Mouse (Mus musculus): ENCODE measurements around the gene Diras2. TPM values are rescaled to one million over a fixed set of nuclear protein-coding genes. Genes with fewer than 3 reads are reported as not detected.

Gene Diras2
- polyA plus RNA-seq, 1 experiment from 2014 or later: 0.40 TPM

GRCm38 (mm10) chr13:52561367-52562165 is 30.5 kb upstream of the Diras2 start:
- 87% methylated on average over 8 of the region's 8 CpGs for WGBS
- Histone ChIP-seq H3K4me1 (replicated peaks; ENCODE audit: control insufficient read depth, insufficient read depth, low read length) (peaks cover 2% of the 10 kb centered on the region; the same call in 1 of the 2 replicates), H3K27ac (ENCODE audit: low read depth, low read length) (no peak overlapping the region), H3K4me2 (replicated peaks; ENCODE audit: low read depth, low read length) (no peak overlapping the region), H3K36me3 (ENCODE audit: control insufficient read depth, insufficient read depth, low read length) (no peaks in the 10 kb centered on the region), H3K9me3 (ENCODE audit: control insufficient read depth, low read length) (no peaks in the 10 kb centered on the region), H3K9ac (ENCODE audit: low read depth, low read length) (no peak overlapping the region), H3K27me3 (ENCODE audit: control insufficient read depth, insufficient read depth, low read length) (no peaks in the 10 kb centered on the region), H3K4me3 (ENCODE audit: low read depth, low read length) (no peak overlapping the region)
- DNase-seq (ENCODE audit: low spot score): no peak
- ATAC-seq (ENCODE audit: low FRiP score): no peak

DNA sequence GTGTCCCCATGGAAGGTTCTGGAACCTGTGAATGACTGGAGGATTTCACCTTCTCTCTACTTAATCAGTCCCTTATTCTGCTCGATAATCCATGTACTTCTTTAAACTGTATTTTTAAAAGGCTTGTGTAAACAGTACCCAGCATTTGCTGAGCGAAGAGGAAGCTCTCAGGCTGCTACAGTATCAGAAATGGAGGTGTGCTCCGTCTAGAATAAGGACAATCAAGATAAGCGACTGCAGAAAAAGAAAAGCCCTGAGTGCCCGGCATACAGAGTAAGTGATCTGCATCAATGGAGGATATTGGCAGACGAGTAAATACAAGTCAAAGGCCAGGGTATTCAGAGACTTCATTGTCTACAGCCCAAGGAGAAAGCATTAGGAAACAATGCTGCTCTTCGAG is 26.3 kb upstream of the Diras2 start:
- H3K4me1 ChIP-seq (replicated peaks; ENCODE audit: control insufficient read depth, insufficient read depth, low read length): peaks cover under 1% of the 10 kb centered on the region; the same call in 1 of the 2 replicates
- no peak overlapping the region for H3K27ac ChIP-seq (ENCODE audit: low read depth, low read length)
- H3K4me3 ChIP-seq (ENCODE audit: low read depth, low read length): no peak overlapping the region
- H3K27me3 ChIP-seq (ENCODE audit: control insufficient read depth, insufficient read depth, low read length): no peaks in the 10 kb centered on the region
- no peaks in the 10 kb centered on the region for H3K9me3 ChIP-seq (ENCODE audit: control insufficient read depth, low read length)
- H3K36me3 ChIP-seq (ENCODE audit: control insufficient read depth, insufficient read depth, low read length): no peaks in the 10 kb centered on the region
- no peak overlapping the region for H3K9ac ChIP-seq (ENCODE audit: low read depth, low read length)
- WGBS: 64% methylated on average over 7 of the region's 7 CpGs
- H3K4me2 ChIP-seq (replicated peaks; ENCODE audit: low read depth, low read length): no peak overlapping the region
- DNase-seq (ENCODE audit: low spot score): no peak
- no peak for ATAC-seq (ENCODE audit: low FRiP score)

GRCm38 (mm10) chr13:52554722-52555121 is 23.6 kb upstream of the Diras2 start:
- 87% methylated on average over 9 of the region's 9 CpGs for WGBS
- ATAC-seq (ENCODE audit: low FRiP score) (no peak), DNase-seq (ENCODE audit: low spot score) (no peak)

DNA sequence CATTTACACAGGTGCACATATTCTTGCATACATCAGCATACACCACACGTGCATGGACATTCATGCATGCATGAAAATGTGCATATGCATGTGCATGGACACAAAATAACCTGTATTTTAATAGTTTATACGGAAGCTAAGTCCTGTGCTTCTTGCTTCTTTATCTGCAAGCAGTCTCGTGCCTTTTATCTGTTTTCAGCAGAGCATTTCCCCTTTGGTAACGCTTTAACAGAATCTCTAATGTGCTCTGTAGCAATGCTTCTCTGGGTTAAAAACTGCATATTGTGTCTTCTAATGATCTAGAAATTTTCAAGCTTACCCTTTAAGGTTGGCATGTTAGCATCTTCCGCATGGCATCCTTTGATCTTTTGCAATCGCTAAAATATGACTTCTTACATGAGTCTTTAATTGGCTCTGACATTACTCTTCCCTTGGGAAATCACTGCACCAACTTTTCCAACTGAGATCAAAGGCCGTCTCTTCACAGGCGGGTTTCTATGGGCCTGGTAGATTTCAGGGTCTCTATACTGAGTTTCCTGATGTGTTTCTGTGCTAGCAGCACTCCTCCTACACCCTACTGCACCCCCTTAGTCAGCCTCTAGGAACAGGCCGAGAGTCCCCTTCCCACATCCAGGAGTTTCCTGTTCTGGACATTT is 21.9 kb upstream of the Diras2 start:
- ATAC-seq (ENCODE audit: low FRiP score) (no peak), DNase-seq (ENCODE audit: low spot score) (no peak)
- no peak overlapping the region for H3K4me2 ChIP-seq (replicated peaks; ENCODE audit: low read depth, low read length)
- no peaks in the 10 kb centered on the region for H3K27me3 ChIP-seq (ENCODE audit: control insufficient read depth, insufficient read depth, low read length)
- 71% methylated on average over 9 of the region's 9 CpGs for WGBS
- no peak overlapping the region for H3K27ac ChIP-seq (ENCODE audit: low read depth, low read length)
- H3K36me3 ChIP-seq (ENCODE audit: control insufficient read depth, insufficient read depth, low read length): no peaks in the 10 kb centered on the region
- no peaks in the 10 kb centered on the region for H3K4me1 ChIP-seq (replicated peaks; ENCODE audit: control insufficient read depth, insufficient read depth, low read length)
- no peaks in the 10 kb centered on the region for H3K9me3 ChIP-seq (ENCODE audit: control insufficient read depth, low read length)
- no peak overlapping the region for H3K4me3 ChIP-seq (ENCODE audit: low read depth, low read length)
- no peak overlapping the region for H3K9ac ChIP-seq (ENCODE audit: low read depth, low read length)

More at GRCm38 (mm10) chr13:52554722-52555121, 23.6 kb upstream of the Diras2 start:
- Histone ChIP-seq H3K4me1 (replicated peaks; ENCODE audit: control insufficient read depth, insufficient read depth, low read length) (no peaks in the 10 kb centered on the region), H3K4me3 (ENCODE audit: low read depth, low read length) (no peak overlapping the region), H3K27me3 (ENCODE audit: control insufficient read depth, insufficient read depth, low read length) (no peaks in the 10 kb centered on the region), H3K4me2 (replicated peaks; ENCODE audit: low read depth, low read length) (no peak overlapping the region), H3K27ac (ENCODE audit: low read depth, low read length) (no peak overlapping the region), H3K9me3 (ENCODE audit: control insufficient read depth, low read length) (no peaks in the 10 kb centered on the region), H3K36me3 (ENCODE audit: control insufficient read depth, insufficient read depth, low read length) (no peaks in the 10 kb centered on the region), H3K9ac (ENCODE audit: low read depth, low read length) (no peak overlapping the region)

DNA sequence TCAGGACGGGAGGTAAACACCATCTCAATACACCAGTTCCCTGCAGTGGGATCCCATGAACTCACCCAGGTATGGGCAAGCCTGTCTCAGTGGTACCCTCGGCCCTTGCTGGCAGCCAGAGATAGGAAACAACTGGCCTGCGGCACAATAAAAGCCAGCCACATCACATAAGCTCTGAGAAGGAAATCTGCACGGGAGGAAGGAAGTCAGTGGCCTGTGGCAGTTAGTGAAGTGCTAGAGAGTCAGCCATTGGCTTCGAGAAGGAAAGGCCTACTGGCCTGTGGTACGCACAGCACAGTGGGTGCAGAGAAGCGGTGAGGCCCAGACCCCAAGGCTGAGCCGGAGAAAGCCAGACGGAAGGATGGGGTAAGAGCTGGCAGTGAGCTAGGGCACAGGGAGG is 20.2 kb upstream of the Diras2 start:
- no peaks in the 10 kb centered on the region for H3K4me1 ChIP-seq (replicated peaks; ENCODE audit: control insufficient read depth, insufficient read depth, low read length)
- ATAC-seq (ENCODE audit: low FRiP score) (no peak), DNase-seq (ENCODE audit: low spot score) (no peak)
- no peak overlapping the region for H3K4me2 ChIP-seq (replicated peaks; ENCODE audit: low read depth, low read length)
- H3K36me3 ChIP-seq (ENCODE audit: control insufficient read depth, insufficient read depth, low read length): no peaks in the 10 kb centered on the region
- H3K27me3 ChIP-seq (ENCODE audit: control insufficient read depth, insufficient read depth, low read length): no peaks in the 10 kb centered on the region
- 88% methylated on average over 9 of the region's 9 CpGs for WGBS
- H3K4me3 ChIP-seq (ENCODE audit: low read depth, low read length): no peak overlapping the region
- H3K9ac ChIP-seq (ENCODE audit: low read depth, low read length): no peak overlapping the region
- H3K27ac ChIP-seq (ENCODE audit: low read depth, low read length): no peak overlapping the region
- H3K9me3 ChIP-seq (ENCODE audit: control insufficient read depth, low read length): no peaks in the 10 kb centered on the region

DNA sequence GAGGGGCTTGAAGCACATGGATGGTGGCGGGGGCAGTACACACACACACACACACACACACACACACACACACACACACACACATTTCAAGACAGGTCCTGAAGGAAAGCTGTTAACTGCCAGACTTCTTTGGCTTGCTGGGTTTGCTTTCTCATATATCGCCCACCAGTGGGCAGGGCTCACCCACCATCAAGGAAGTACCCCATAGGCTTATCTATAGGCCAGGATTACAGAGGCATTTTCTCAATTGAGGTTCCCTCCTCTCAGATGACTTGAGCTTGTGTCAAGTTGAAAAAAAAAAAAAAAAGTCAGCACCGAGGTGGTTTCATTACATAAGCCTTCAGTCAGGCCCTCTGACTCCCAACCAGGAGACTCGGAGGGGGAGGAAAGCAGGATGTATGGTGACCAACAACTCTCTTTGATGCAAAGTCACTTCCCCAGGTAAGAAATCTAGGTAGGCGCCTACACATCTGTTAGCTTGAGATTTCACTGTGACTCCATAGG is 19.7 kb upstream of the Diras2 start:
- Histone ChIP-seq H3K27me3 (ENCODE audit: control insufficient read depth, insufficient read depth, low read length) (no peaks in the 10 kb centered on the region), H3K9ac (ENCODE audit: low read depth, low read length) (no peak overlapping the region), H3K4me1 (replicated peaks; ENCODE audit: control insufficient read depth, insufficient read depth, low read length) (no peaks in the 10 kb centered on the region), H3K27ac (ENCODE audit: low read depth, low read length) (no peak overlapping the region), H3K36me3 (ENCODE audit: control insufficient read depth, insufficient read depth, low read length) (no peaks in the 10 kb centered on the region), H3K4me2 (replicated peaks; ENCODE audit: low read depth, low read length) (no peak overlapping the region), H3K9me3 (ENCODE audit: control insufficient read depth, low read length) (no peaks in the 10 kb centered on the region), H3K4me3 (ENCODE audit: low read depth, low read length) (no peak overlapping the region)
- DNase-seq (ENCODE audit: low spot score): no peak
- ATAC-seq (ENCODE audit: low FRiP score): no peak
- 71% methylated on average over 5 of the region's 5 CpGs for WGBS

GRCm38 (mm10) chr13:52546288-52546687 is 15.2 kb upstream of the Diras2 start:
- no peak overlapping the region for H3K9ac ChIP-seq (ENCODE audit: low read depth, low read length)
- no peak overlapping the region for H3K4me3 ChIP-seq (ENCODE audit: low read depth, low read length)
- no peaks in the 10 kb centered on the region for H3K4me1 ChIP-seq (replicated peaks; ENCODE audit: control insufficient read depth, insufficient read depth, low read length)
- ATAC-seq (ENCODE audit: low FRiP score) (no peak), DNase-seq (ENCODE audit: low spot score) (no peak)
- H3K27ac ChIP-seq (ENCODE audit: low read depth, low read length): no peak overlapping the region
- H3K9me3 ChIP-seq (ENCODE audit: control insufficient read depth, low read length): no peaks in the 10 kb centered on the region
- 92% methylated on average over 6 of the region's 6 CpGs for WGBS
- no peak overlapping the region for H3K4me2 ChIP-seq (replicated peaks; ENCODE audit: low read depth, low read length)
- no peaks in the 10 kb centered on the region for H3K27me3 ChIP-seq (ENCODE audit: control insufficient read depth, insufficient read depth, low read length)
- H3K36me3 ChIP-seq (ENCODE audit: control insufficient read depth, insufficient read depth, low read length): no peaks in the 10 kb centered on the region

- no peaks in the 10 kb centered on the region for H3K4me1 ChIP-seq (replicated peaks; ENCODE audit: control insufficient read depth, insufficient read depth, low read length)
- WGBS: 66% methylated on average over 4 of the region's 4 CpGs
- H3K36me3 ChIP-seq (ENCODE audit: control insufficient read depth, insufficient read depth, low read length): no peaks in the 10 kb centered on the region
- H3K9ac ChIP-seq (ENCODE audit: low read depth, low read length): no peak overlapping the region
- H3K9me3 ChIP-seq (ENCODE audit: control insufficient read depth, low read length): no peaks in the 10 kb centered on the region
- DNase-seq (ENCODE audit: low spot score) (no peak), ATAC-seq (ENCODE audit: low FRiP score) (no peak)
- H3K4me2 ChIP-seq (replicated peaks; ENCODE audit: low read depth, low read length): no peak overlapping the region
- H3K27me3 ChIP-seq (ENCODE audit: control insufficient read depth, insufficient read depth, low read length): no peaks in the 10 kb centered on the region
- no peak overlapping the region for H3K27ac ChIP-seq (ENCODE audit: low read depth, low read length)
- no peak overlapping the region for H3K4me3 ChIP-seq (ENCODE audit: low read depth, low read length)
These were observed 11.6 kb upstream of the Diras2 start for GRCm38 (mm10) chr13:52542636-52543035.
